Mouse (Mus musculus): ENCODE measurements around the gene Lbx2. TPM values are rescaled to one million over a fixed set of nuclear protein-coding genes. Genes with fewer than 3 reads are reported as not detected.
A peak's percentile ranks its signal among the peaks of the same experiment; 100 is the strongest.

The Lbx2 gene
- polyA plus RNA-seq, 1 experiment = 0.07 TPM

DNA sequence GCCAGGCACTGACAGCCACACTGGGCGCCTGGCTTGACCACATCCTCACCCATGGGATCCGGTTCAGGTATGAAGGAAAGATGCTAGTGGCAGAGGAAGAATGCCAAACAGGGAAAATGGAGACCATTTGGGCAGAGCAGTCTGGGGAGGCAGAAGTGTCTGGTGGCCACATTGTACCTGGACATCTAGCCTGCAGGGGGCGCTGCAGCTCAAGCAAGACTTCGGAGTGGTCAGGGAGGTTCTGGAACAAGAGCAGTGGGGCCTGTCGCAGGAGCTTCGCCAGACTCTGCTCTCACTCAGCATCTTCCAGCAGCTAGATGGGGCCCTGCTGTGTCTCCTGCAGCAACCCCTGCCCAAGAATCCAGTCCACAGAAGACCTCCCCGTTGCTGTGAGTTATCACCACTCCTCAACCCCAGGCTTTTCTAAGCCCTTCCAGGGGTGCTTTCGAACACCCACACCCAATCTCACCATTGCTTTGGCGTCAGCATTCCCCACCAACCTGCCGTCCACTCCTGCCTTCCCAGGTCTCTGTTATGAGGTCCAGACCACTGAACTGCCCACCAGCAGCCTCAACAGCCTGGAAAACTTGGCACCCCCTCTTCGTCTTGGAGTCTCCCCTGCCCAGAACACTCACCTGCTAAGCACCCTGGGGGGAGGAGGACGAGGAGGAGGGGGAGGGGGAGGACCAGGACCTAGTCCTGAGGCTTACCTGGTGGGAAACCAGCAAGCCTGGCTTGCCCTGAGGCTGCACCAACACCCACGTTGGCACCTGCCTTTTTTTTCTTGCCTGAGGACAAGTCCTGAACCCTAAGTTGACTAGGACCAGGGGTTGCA lies 21.6 kb downstream of the Lbx2 start:
- Histone ChIP-seq H3ac (ENCODE audit: control insufficient read depth, insufficient read length) (peak overlapping the region; percentile 85), H3K4me2 (ENCODE audit: low read depth) (peak overlapping the region; percentile 97), H3K4me3 (peak overlapping the region; percentile 93), H3K79me2 (ENCODE audit: control insufficient read depth, insufficient read depth) (peaks cover 16% of the 10 kb centered on the region), H3K27me3 (ENCODE audit: control insufficient read depth, insufficient read depth, insufficient read length) (no peaks in the 10 kb centered on the region), H3K36me3 (ENCODE audit: control insufficient read depth, insufficient read depth) (peaks cover 3% of the 10 kb centered on the region)
- TF ChIP-seq REST (IDR thresholded peaks at IDR 0.05; ENCODE audit: insufficient read depth, insufficient read length) (no peak), POLR2A (IDR thresholded peaks at IDR 0.05; ENCODE audit: insufficient read length, low read depth) (peak; percentile 5)

GRCm38 (mm10) chr6:83108762-83109668 lies 22.8 kb downstream of the Lbx2 start, which contains the start of gene Mrpl53:
Gene Mrpl53 (plus strand): TSS chr6:83109040.
- TF ChIP-seq REST (IDR thresholded peaks at IDR 0.05; ENCODE audit: insufficient read depth, insufficient read length) (no peak), MAX (IDR thresholded peaks at IDR 0.05; ENCODE audit: low read depth) (no peak), POLR2AphosphoS2 (IDR thresholded peaks at IDR 0.05; ENCODE audit: insufficient read length, low read depth) (peak; percentile 81), E2F4 (IDR thresholded peaks at IDR 0.05; ENCODE audit: insufficient read depth) (peak; percentile 49), USF1 (IDR thresholded peaks at IDR 0.05; ENCODE audit: low read depth) (no peak), CEBPB (IDR thresholded peaks at IDR 0.05; ENCODE audit: insufficient read depth, poor library complexity, severe bottlenecking) (no peak), POLR2A (IDR thresholded peaks at IDR 0.05; ENCODE audit: insufficient read length, low read depth) (peak; percentile 59), TCF3 (IDR thresholded peaks at IDR 0.05; ENCODE audit: insufficient read length, low read depth) (no peak), MYOD1 (IDR thresholded peaks at IDR 0.05; ENCODE audit: control insufficient read depth in 1 of 3, insufficient read length in 2 of 3, low read depth in 2 of 3) (peak in 2 of 3 experiments; percentile 0 to 23), MYOG (IDR thresholded peaks at IDR 0.05; ENCODE audit: control insufficient read depth in 1 of 3, insufficient read depth in 1 of 3, insufficient read length in 2 of 3, low read depth in 2 of 3) (peak in 1 of 3 experiments; percentile 12), SRF (IDR thresholded peaks at IDR 0.05; ENCODE audit: control insufficient read depth, insufficient read length, low read depth) (peak; percentile 49), TCF12 (IDR thresholded peaks at IDR 0.05; ENCODE audit: insufficient read depth, poor library complexity, severe bottlenecking) (no peak)
- Histone ChIP-seq H3K36me3 (ENCODE audit: control insufficient read depth, insufficient read depth) (peaks cover 3% of the 10 kb centered on the region), H3K79me2 (ENCODE audit: control insufficient read depth, insufficient read depth) (peaks cover 16% of the 10 kb centered on the region), H3ac (ENCODE audit: control insufficient read depth, insufficient read length) (peak within 1 kb of the TSS; percentile 85), H3K27me3 (ENCODE audit: control insufficient read depth, insufficient read depth, insufficient read length) (no peaks in the 10 kb centered on the region), H3K4me3 (peak within 1 kb of the TSS; percentile 93), H3K4me2 (ENCODE audit: low read depth) (peak within 1 kb of the TSS; percentile 97)

DNA sequence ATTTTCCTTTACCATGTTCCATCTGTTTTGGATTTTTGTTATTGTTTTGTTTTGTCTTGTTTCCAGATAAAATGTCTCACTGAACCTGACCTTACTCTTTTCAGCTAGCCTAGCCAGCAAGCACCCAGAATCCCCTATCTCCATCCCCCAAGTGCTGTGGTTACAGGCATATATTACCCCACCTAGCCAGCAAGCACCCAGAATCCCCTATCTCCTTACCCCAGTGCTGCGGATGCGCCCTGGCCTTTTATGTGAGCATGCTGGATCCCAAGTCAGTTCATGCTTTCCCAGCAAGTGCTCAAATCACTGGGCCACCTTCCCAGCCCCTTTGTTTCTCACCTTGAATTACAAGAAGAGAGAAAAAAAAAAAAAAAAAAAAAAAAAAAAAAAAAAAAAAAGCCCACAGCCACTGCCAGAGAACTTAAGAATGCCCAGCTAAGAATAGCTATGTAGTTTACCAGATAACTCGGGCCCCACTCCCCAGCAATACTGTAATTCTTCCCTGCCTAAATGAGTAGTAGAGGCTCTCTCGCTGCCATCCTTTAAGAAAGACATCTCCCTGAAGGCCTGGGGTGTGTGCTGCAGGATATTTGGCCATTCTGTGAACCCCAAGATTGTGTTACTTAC lies 25.5 kb downstream of the Lbx2 start:
- Histone ChIP-seq H3K4me2 (ENCODE audit: low read depth) (no peak overlapping the region), H3K27me3 (ENCODE audit: control insufficient read depth, insufficient read depth, insufficient read length) (no peaks in the 10 kb centered on the region), H3K79me2 (ENCODE audit: control insufficient read depth, insufficient read depth) (peaks cover 26% of the 10 kb centered on the region), H3K4me3 (no peak overlapping the region), H3K36me3 (ENCODE audit: control insufficient read depth, insufficient read depth) (peaks cover 3% of the 10 kb centered on the region), H3ac (ENCODE audit: control insufficient read depth, insufficient read length) (no peak overlapping the region)
- no peak for TF ChIP-seq TCF3 (IDR thresholded peaks at IDR 0.05; ENCODE audit: insufficient read length, low read depth)
- no peak for TF ChIP-seq CEBPB (IDR thresholded peaks at IDR 0.05; ENCODE audit: insufficient read depth, poor library complexity, severe bottlenecking)
- TF ChIP-seq MYOD1 (IDR thresholded peaks at IDR 0.05; ENCODE audit: control insufficient read depth in 1 of 3, insufficient read length in 2 of 3, low read depth in 2 of 3) = no peak
- TF ChIP-seq POLR2A (IDR thresholded peaks at IDR 0.05; ENCODE audit: insufficient read length, low read depth) = no peak
- no peak for TF ChIP-seq USF1 (IDR thresholded peaks at IDR 0.05; ENCODE audit: low read depth)
- TF ChIP-seq E2F4 (IDR thresholded peaks at IDR 0.05; ENCODE audit: insufficient read depth) = no peak
- no peak for TF ChIP-seq REST (IDR thresholded peaks at IDR 0.05; ENCODE audit: insufficient read depth, insufficient read length)
- TF ChIP-seq SRF (IDR thresholded peaks at IDR 0.05; ENCODE audit: control insufficient read depth, insufficient read length, low read depth) = no peak
- TF ChIP-seq MYOG (IDR thresholded peaks at IDR 0.05; ENCODE audit: control insufficient read depth in 1 of 3, insufficient read depth in 1 of 3, insufficient read length in 2 of 3, low read depth in 2 of 3) = no peak
- TF ChIP-seq TCF12 (IDR thresholded peaks at IDR 0.05; ENCODE audit: insufficient read depth, poor library complexity, severe bottlenecking) = no peak
- TF ChIP-seq POLR2AphosphoS2 (IDR thresholded peaks at IDR 0.05; ENCODE audit: insufficient read length, low read depth) = no peak
- no peak for TF ChIP-seq MAX (IDR thresholded peaks at IDR 0.05; ENCODE audit: low read depth)

DNA sequence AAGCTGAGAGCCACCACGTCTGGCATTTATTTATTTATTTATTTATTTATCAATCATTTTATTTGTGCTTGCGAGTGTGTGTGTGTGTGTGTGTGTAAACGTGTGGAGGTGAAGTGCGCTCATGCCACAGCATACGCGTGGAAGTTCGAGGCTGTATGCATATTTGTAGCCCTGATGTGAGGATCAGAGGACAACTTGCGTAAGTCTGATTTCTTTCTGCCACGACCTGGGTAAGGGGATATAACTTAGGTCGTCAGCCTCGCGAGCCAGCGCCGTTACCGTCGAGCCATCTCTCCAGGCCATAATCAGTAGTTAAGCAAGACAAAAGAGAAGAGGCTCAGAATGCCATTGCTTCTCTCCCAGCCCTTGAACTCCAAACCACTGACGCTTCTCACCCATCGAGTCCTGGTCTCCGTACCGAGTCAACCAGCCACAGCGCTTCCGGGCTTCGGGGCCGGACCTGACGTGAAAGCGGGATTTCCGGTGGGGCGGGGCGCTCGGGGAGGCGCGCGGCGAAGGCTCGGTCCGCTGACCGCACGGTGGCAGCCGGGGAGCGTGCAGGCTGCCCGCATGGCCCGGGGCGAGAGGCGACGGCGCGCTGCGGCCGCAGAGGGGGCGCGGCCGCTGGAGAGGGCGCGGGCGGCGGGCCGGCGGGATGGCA lies 29.0 kb downstream of the Lbx2 start, which contains the start of gene Mogs:
Gene Mogs, plus strand, starts transcription at position 486 of the 661 bp plus-strand sequence.
- peak within 1 kb of the TSS; percentile 90 for H3ac ChIP-seq (ENCODE audit: control insufficient read depth, insufficient read length)
- H3K27me3 ChIP-seq (ENCODE audit: control insufficient read depth, insufficient read depth, insufficient read length) = no peaks in the 10 kb centered on the region
- peak within 1 kb of the TSS; percentile 88 for H3K4me2 ChIP-seq (ENCODE audit: low read depth)
- H3K79me2 ChIP-seq (ENCODE audit: control insufficient read depth, insufficient read depth) = peaks cover 20% of the 10 kb centered on the region
- peaks cover 3% of the 10 kb centered on the region for H3K36me3 ChIP-seq (ENCODE audit: control insufficient read depth, insufficient read depth)
- TF ChIP-seq MYOG (IDR thresholded peaks at IDR 0.05; ENCODE audit: control insufficient read depth in 1 of 3, insufficient read depth in 1 of 3, insufficient read length in 2 of 3, low read depth in 2 of 3) = no peak
- peak; percentile 83 for TF ChIP-seq POLR2AphosphoS2 (IDR thresholded peaks at IDR 0.05; ENCODE audit: insufficient read length, low read depth)
- TF ChIP-seq MYOD1 (IDR thresholded peaks at IDR 0.05; ENCODE audit: control insufficient read depth in 1 of 3, insufficient read length in 2 of 3, low read depth in 2 of 3) = peak in 1 of 3 experiments; percentile 10
- no peak for TF ChIP-seq TCF12 (IDR thresholded peaks at IDR 0.05; ENCODE audit: insufficient read depth, poor library complexity, severe bottlenecking)
- no peak for TF ChIP-seq REST (IDR thresholded peaks at IDR 0.05; ENCODE audit: insufficient read depth, insufficient read length)
- peak; percentile 93 for TF ChIP-seq POLR2A (IDR thresholded peaks at IDR 0.05; ENCODE audit: insufficient read length, low read depth)
- TF ChIP-seq E2F4 (IDR thresholded peaks at IDR 0.05; ENCODE audit: insufficient read depth) = no peak
- peak within 1 kb of the TSS; percentile 75 for H3K4me3 ChIP-seq
